In genomic region chr13:59095811-59096391, GRCm38 (mm10) we compare ENCODE assay signal across 13 mouse cellular contexts.
DNase-seq lines count a peak whose midpoint lies in the region; ATAC-seq and TF ChIP-seq lines count a peak whose summit lies in the region.
"Had no signal": no experiment of that assay in that cellular context is flagged by ENCODE, and none has a peak within 500 bp of the region (broad histone marks: within the 10 kb centered on the region; RNA-seq: fewer than 3 reads in every experiment).

No protein-coding gene starts in this region.

- H3K9me3 ChIP-seq in hindbrain, embryonic 10.5 days: no peaks in the 10 kb centered on the region
- H3K9me3 ChIP-seq in hindbrain, embryonic 13.5 days: no peaks in the 10 kb centered on the region
- H3K9me3 ChIP-seq in lung, postnatal 0 days (ENCODE audit: low read length): no peaks in the 10 kb centered on the region
- no peaks in the 10 kb centered on the region for H3K9me3 ChIP-seq in intestine, embryonic 15.5 days
- H3K9me3 ChIP-seq in neural tube, embryonic 15.5 days (replicated peaks): no peaks in the 10 kb centered on the region
- no peaks in the 10 kb centered on the region for H3K9me3 ChIP-seq in liver, postnatal 0 days (ENCODE audit: low read length)

- no peaks in the 10 kb centered on the region for H3K36me3 ChIP-seq in hindbrain, embryonic 10.5 days
- H3K36me3 ChIP-seq in hindbrain, embryonic 13.5 days: no peaks in the 10 kb centered on the region
- H3K36me3 ChIP-seq in lung, postnatal 0 days (ENCODE audit: insufficient read depth, low read length): no peaks in the 10 kb centered on the region
- no peaks in the 10 kb centered on the region for H3K36me3 ChIP-seq in intestine, embryonic 15.5 days
- no peaks in the 10 kb centered on the region for H3K36me3 ChIP-seq in neural tube, embryonic 15.5 days
- H3K36me3 ChIP-seq in liver, postnatal 0 days (replicated peaks; ENCODE audit: insufficient read depth, low read length): no peaks in the 10 kb centered on the region

- no peak for TF ChIP-seq CTCF in lung, postnatal 0 days (IDR thresholded peaks at IDR 0.05)
- no peak for TF ChIP-seq CTCF in liver, postnatal 0 days (IDR thresholded peaks at IDR 0.05; ENCODE audit: low read depth)

- no peak for TF ChIP-seq EP300 in lung, postnatal 0 days (IDR thresholded peaks at IDR 0.05)
- no peak for TF ChIP-seq EP300 in liver, postnatal 0 days (IDR thresholded peaks at IDR 0.05; ENCODE audit: low read depth)

- no peak overlapping the region for H3K4me2 ChIP-seq in hindbrain, embryonic 13.5 days
- H3K4me2 ChIP-seq in lung, postnatal 0 days (replicated peaks; ENCODE audit: low read depth, low read length): no peak overlapping the region
- H3K4me2 ChIP-seq in intestine, embryonic 15.5 days (replicated peaks): peak overlapping the region; percentile 9; the same call in 1 of the 2 replicates
- no peak overlapping the region for H3K4me2 ChIP-seq in neural tube, embryonic 15.5 days
- H3K4me2 ChIP-seq in liver, postnatal 0 days (ENCODE audit: low read depth, low read length): no peak overlapping the region
- H3K4me2 ChIP-seq: heart, embryonic 11.5 days; hindbrain, embryonic 14.5 days had no signal

- H3K4me3 ChIP-seq in hindbrain, embryonic 10.5 days: no peak overlapping the region
- no peak overlapping the region for H3K4me3 ChIP-seq in hindbrain, embryonic 13.5 days
- H3K4me3 ChIP-seq in lung, postnatal 0 days (ENCODE audit: low read depth, low read length): no peak overlapping the region
- no peak overlapping the region for H3K4me3 ChIP-seq in intestine, embryonic 15.5 days (replicated peaks)
- no peak overlapping the region for H3K4me3 ChIP-seq in neural tube, embryonic 15.5 days (replicated peaks)
- H3K4me3 ChIP-seq in liver, postnatal 0 days (ENCODE audit: low read depth, low read length): no peak overlapping the region

- ATAC-seq in hindbrain, embryonic 13.5 days (ENCODE audit: low FRiP score): no peak
- peak; percentile 11; the same call in 1 of the 2 replicates for ATAC-seq in lung, postnatal 0 days
- peak; percentile 23 for ATAC-seq in intestine, embryonic 15.5 days
- ATAC-seq in neural tube, embryonic 15.5 days (ENCODE audit: low FRiP score): no peak
- no peak for ATAC-seq in liver, postnatal 0 days

- H3K27ac ChIP-seq in hindbrain, embryonic 10.5 days: peak overlapping the region; percentile 69; the same call in 1 of the 2 replicates
- H3K27ac ChIP-seq in hindbrain, embryonic 13.5 days: no peak overlapping the region
- no peak overlapping the region for H3K27ac ChIP-seq in lung, postnatal 0 days (ENCODE audit: low read length)
- H3K27ac ChIP-seq in intestine, embryonic 15.5 days: no peak overlapping the region
- 0 out of 2 replicates have a peak overlapping the region, but pooled peaks have one; percentile 1 for H3K27ac ChIP-seq in neural tube, embryonic 15.5 days (replicated peaks)
- no peak overlapping the region for H3K27ac ChIP-seq in liver, postnatal 0 days (ENCODE audit: low read depth)
- H3K27ac ChIP-seq: hindbrain, embryonic 14.5 days had no signal

- no peak for DNase-seq in hindbrain, embryonic 10.5 days (ENCODE audit: low spot score)
- DNase-seq in lung, postnatal 0 days (ENCODE audit: low spot score): peak; percentile 58
- no peak for DNase-seq in lung, postnatal 4 days
- DNase-seq in liver, postnatal 0 days: no peak
- no peak for DNase-seq in natural killer cell, adult 2 months (ENCODE audit: low spot score in 2 of 2)
- DNase-seq: cerebellum, adult 8-10 months; gastrocnemius, postnatal 10 days; thymus, postnatal 36 days had no signal

- no peak overlapping the region for H3K9ac ChIP-seq in hindbrain, embryonic 13.5 days
- H3K9ac ChIP-seq in lung, postnatal 0 days (replicated peaks; ENCODE audit: low read depth): no peak overlapping the region
- no peak overlapping the region for H3K9ac ChIP-seq in intestine, embryonic 15.5 days
- no peak overlapping the region for H3K9ac ChIP-seq in neural tube, embryonic 15.5 days (replicated peaks)
- H3K9ac ChIP-seq in liver, postnatal 0 days (replicated peaks): no peak overlapping the region
- H3K9ac ChIP-seq: hindbrain, embryonic 14.5 days had no signal

- H3K27me3 ChIP-seq in hindbrain, embryonic 10.5 days (ENCODE audit: insufficient read depth, poor library complexity, severe bottlenecking): peaks cover 46% of the 10 kb centered on the region
- no peaks in the 10 kb centered on the region for H3K27me3 ChIP-seq in hindbrain, embryonic 13.5 days
- H3K27me3 ChIP-seq in lung, postnatal 0 days (replicated peaks; ENCODE audit: insufficient read depth, low read length): no peaks in the 10 kb centered on the region
- H3K27me3 ChIP-seq in intestine, embryonic 15.5 days (replicated peaks): no peaks in the 10 kb centered on the region
- H3K27me3 ChIP-seq in neural tube, embryonic 15.5 days (replicated peaks): no peaks in the 10 kb centered on the region
- no peaks in the 10 kb centered on the region for H3K27me3 ChIP-seq in liver, postnatal 0 days (ENCODE audit: insufficient read depth, low read length)

- WGBS in hindbrain, embryonic 10.5 days: 48% methylated on average over 10 of the region's 10 CpGs
- WGBS in hindbrain, embryonic 13.5 days: 45% methylated on average over 10 of the region's 10 CpGs
- 24% methylated on average over 10 of the region's 10 CpGs for WGBS in lung, postnatal 0 days
- WGBS in intestine, embryonic 15.5 days: 27% methylated on average over 10 of the region's 10 CpGs
- WGBS in neural tube, embryonic 15.5 days: 24% methylated on average over 10 of the region's 10 CpGs
- 46% methylated on average over 10 of the region's 10 CpGs for WGBS in liver, postnatal 0 days (ENCODE audit: insufficient replicate concordance)

- H3K4me1 ChIP-seq in hindbrain, embryonic 10.5 days (replicated peaks): peaks cover 46% of the 10 kb centered on the region
- peaks cover 48% of the 10 kb centered on the region for H3K4me1 ChIP-seq in hindbrain, embryonic 13.5 days (replicated peaks)
- H3K4me1 ChIP-seq in lung, postnatal 0 days (ENCODE audit: insufficient read depth, low read depth, low read length): no peaks in the 10 kb centered on the region
- peaks cover 2% of the 10 kb centered on the region; the same call in 1 of the 2 replicates for H3K4me1 ChIP-seq in intestine, embryonic 15.5 days (replicated peaks)
- peaks cover 43% of the 10 kb centered on the region for H3K4me1 ChIP-seq in neural tube, embryonic 15.5 days
- H3K4me1 ChIP-seq in liver, postnatal 0 days (ENCODE audit: insufficient read depth): no peaks in the 10 kb centered on the region

Comparison
In these comparisons a context has a peak if more than half of its experiments do, and no peak if none do; other contexts are left out.
1. H3K27ac ChIP-seq: peak in hindbrain, embryonic 10.5 days (single experiment) and neural tube, embryonic 15.5 days (single experiment); none in hindbrain, embryonic 13.5 days (single experiment), lung, postnatal 0 days (single experiment), intestine, embryonic 15.5 days (single experiment) and liver, postnatal 0 days (single experiment).
2. ATAC-seq: peak in lung, postnatal 0 days (single experiment) and intestine, embryonic 15.5 days (single experiment); none in hindbrain, embryonic 13.5 days (single experiment), neural tube, embryonic 15.5 days (single experiment) and liver, postnatal 0 days (single experiment).